Mouse (Mus musculus): Measurements from ENCODE around the gene Gm10310.
"Not testable (repeated sequence)": the region's sequence is repeated elsewhere in the genome, so short reads cannot be mapped to it uniquely, and the experiment has no call there.

Gene Gm10310

GRCm38 (mm10) chr10:129984962-129985361, at the start of gene Gm10310:
Gene Gm10310 (minus strand): TSS chr10:129985062.
- not testable (repeated sequence) for DNase-seq (ENCODE audit: low spot score)

- no peak for DNase-seq (ENCODE audit: low spot score)
Measured at GRCm38 (mm10) chr10:130030048-130030447, 45.2 kb upstream of the Gm10310 start, which contains the start of gene Olfr821. Gene Olfr821 (plus strand): TSS chr10:130030348.

GRCm38 (mm10) chr10:130012321-130012720, 27.5 kb upstream of the Gm10310 start, which contains the start of gene Olfr820:
Gene Olfr820 (plus strand): TSS chr10:130012621.
- no peak for DNase-seq (ENCODE audit: low spot score)

- DNase-seq (ENCODE audit: low spot score), result not testable (repeated sequence)
Measured at GRCm38 (mm10) chr10:130005366-130005765, 20.5 kb upstream of the Gm10310 start.

GRCm38 (mm10) chr10:130004104-130004503, 19.2 kb upstream of the Gm10310 start:
- DNase-seq (ENCODE audit: low spot score), result not testable (repeated sequence)

GRCm38 (mm10) chr10:129981867-129982266, 3.0 kb downstream of the Gm10310 start:
- DNase-seq (ENCODE audit: low spot score), result not testable (repeated sequence)

- DNase-seq (ENCODE audit: low spot score), result not testable (repeated sequence)
Measured at GRCm38 (mm10) chr10:129976040-129976439, 8.8 kb downstream of the Gm10310 start, which contains the start of gene Olfr247. Gene Olfr247 (minus strand): TSS chr10:129976140.

- DNase-seq (ENCODE audit: low spot score), result not testable (repeated sequence)
Measured at GRCm38 (mm10) chr10:129972994-129973393, 11.9 kb downstream of the Gm10310 start.

GRCm38 (mm10) chr10:129967166-129967565, 17.7 kb downstream of the Gm10310 start, which contains the start of gene Olfr819:
Gene Olfr819 (minus strand): TSS chr10:129967266.
- DNase-seq (ENCODE audit: low spot score), result not testable (repeated sequence)

- not testable (repeated sequence) for DNase-seq (ENCODE audit: low spot score)
Measured at GRCm38 (mm10) chr10:129966232-129966631, 18.6 kb downstream of the Gm10310 start.

- DNase-seq (ENCODE audit: low spot score), result no peak
Measured at GRCm38 (mm10) chr10:129949000-129949399, 35.9 kb downstream of the Gm10310 start, which contains the start of gene Olfr818. Gene Olfr818 (minus strand): TSS chr10:129949100.

All from c-Kit-positive CD71-positive TER-119-positive erythroid progenitor cells, embryonic 14.5 days (primary cell).